Mouse (Mus musculus): ENCODE results near the gene C1galt1. TPM values are rescaled to one million over a fixed set of nuclear protein-coding genes. Genes with fewer than 3 reads are reported as not detected.

The C1galt1 gene
- total and polyA plus RNA-seq, 2 experiments = 4.7 to 29.8 TPM

- no peak for TF ChIP-seq CTCF (IDR thresholded peaks at IDR 0.05; ENCODE audit: low read depth, low read length)
- no peak for TF ChIP-seq POLR2A (IDR thresholded peaks at IDR 0.05; ENCODE audit: extremely low read depth, insufficient read depth, low read length)
- no peaks in the 10 kb centered on the region for H3K79me2 ChIP-seq (ENCODE audit: control insufficient read depth, insufficient read depth, low read length)
- H3K27ac ChIP-seq (replicated peaks; ENCODE audit: insufficient read depth, low read depth, low read length) = no peak overlapping the region
- no peaks in the 10 kb centered on the region for H3K27me3 ChIP-seq (ENCODE audit: control insufficient read depth, insufficient read depth, low read length)
- H3K4me1 ChIP-seq (ENCODE audit: control insufficient read depth, insufficient read depth, low read length) = no peaks in the 10 kb centered on the region
- H3K36me3 ChIP-seq (ENCODE audit: control insufficient read depth, insufficient read depth, low read length) = no peaks in the 10 kb centered on the region
- no peak overlapping the region for H3K9ac ChIP-seq (ENCODE audit: low read depth, low read length)
- WGBS = 65% methylated on average over 6 of the region's 6 CpGs
- DNase-seq (ENCODE audit: extremely low read depth, low read depth, low spot score) = no peak
- no peak overlapping the region for H3K4me3 ChIP-seq (ENCODE audit: insufficient read depth, low read depth, low read length)
Measured at GRCm38 (mm10) chr6:7822688-7823087, 22.0 kb upstream of the C1galt1 start.

GRCm38 (mm10) chr6:7830793-7831192, 13.8 kb upstream of the C1galt1 start:
- Histone ChIP-seq H3K9ac (ENCODE audit: low read depth, low read length) (no peak overlapping the region), H3K4me1 (ENCODE audit: control insufficient read depth, insufficient read depth, low read length) (no peaks in the 10 kb centered on the region), H3K36me3 (ENCODE audit: control insufficient read depth, insufficient read depth, low read length) (no peaks in the 10 kb centered on the region), H3K27ac (replicated peaks; ENCODE audit: insufficient read depth, low read depth, low read length) (no peak overlapping the region), H3K4me3 (ENCODE audit: insufficient read depth, low read depth, low read length) (no peak overlapping the region), H3K27me3 (ENCODE audit: control insufficient read depth, insufficient read depth, low read length) (no peaks in the 10 kb centered on the region), H3K79me2 (ENCODE audit: control insufficient read depth, insufficient read depth, low read length) (no peaks in the 10 kb centered on the region)
- DNase-seq (ENCODE audit: extremely low read depth, low read depth, low spot score) = no peak
- TF ChIP-seq POLR2A (IDR thresholded peaks at IDR 0.05; ENCODE audit: extremely low read depth, insufficient read depth, low read length) (no peak), CTCF (IDR thresholded peaks at IDR 0.05; ENCODE audit: low read depth, low read length) (no peak)
- 74% methylated on average over 8 of the region's 8 CpGs for WGBS

GRCm38 (mm10) chr6:7832564-7833175, 12.0 kb upstream of the C1galt1 start:
- no peaks in the 10 kb centered on the region for H3K79me2 ChIP-seq (ENCODE audit: control insufficient read depth, insufficient read depth, low read length)
- TF ChIP-seq POLR2A (IDR thresholded peaks at IDR 0.05; ENCODE audit: extremely low read depth, insufficient read depth, low read length) (no peak), CTCF (IDR thresholded peaks at IDR 0.05; ENCODE audit: low read depth, low read length) (no peak)
- no peaks in the 10 kb centered on the region for H3K4me1 ChIP-seq (ENCODE audit: control insufficient read depth, insufficient read depth, low read length)

GRCm38 (mm10) chr6:7843726-7844411, 773 bp upstream of the C1galt1 start:
- H3K9ac ChIP-seq (ENCODE audit: low read depth, low read length) = no peak overlapping the region
- H3K27me3 ChIP-seq (ENCODE audit: control insufficient read depth, insufficient read depth, low read length) = no peaks in the 10 kb centered on the region
- H3K36me3 ChIP-seq (ENCODE audit: control insufficient read depth, insufficient read depth, low read length) = no peaks in the 10 kb centered on the region
- H3K4me1 ChIP-seq (ENCODE audit: control insufficient read depth, insufficient read depth, low read length) = peaks cover 15% of the 10 kb centered on the region
- TF ChIP-seq CTCF (IDR thresholded peaks at IDR 0.05; ENCODE audit: low read depth, low read length) (no peak), POLR2A (IDR thresholded peaks at IDR 0.05; ENCODE audit: extremely low read depth, insufficient read depth, low read length) (no peak)
- DNase-seq (ENCODE audit: extremely low read depth, low read depth, low spot score) = no peak
- H3K4me3 ChIP-seq (ENCODE audit: insufficient read depth, low read depth, low read length) = peak overlapping the region; percentile 94; the same call in 1 of the 2 replicates
- 65% methylated on average over 10 of the region's 10 CpGs for WGBS
- peaks cover 15% of the 10 kb centered on the region; the same call in 1 of the 2 replicates for H3K79me2 ChIP-seq (ENCODE audit: control insufficient read depth, insufficient read depth, low read length)
- H3K27ac ChIP-seq (replicated peaks; ENCODE audit: insufficient read depth, low read depth, low read length) = no peak overlapping the region

More at GRCm38 (mm10) chr6:7832564-7833175, 12.0 kb upstream of the C1galt1 start:
- no peak for DNase-seq (ENCODE audit: extremely low read depth, low read depth, low spot score)
- H3K27ac ChIP-seq (replicated peaks; ENCODE audit: insufficient read depth, low read depth, low read length) = no peak overlapping the region
- WGBS = 65% methylated on average over 6 of the region's 6 CpGs
- H3K36me3 ChIP-seq (ENCODE audit: control insufficient read depth, insufficient read depth, low read length) = no peaks in the 10 kb centered on the region
- H3K4me3 ChIP-seq (ENCODE audit: insufficient read depth, low read depth, low read length) = no peak overlapping the region
- no peak overlapping the region for H3K9ac ChIP-seq (ENCODE audit: low read depth, low read length)
- H3K27me3 ChIP-seq (ENCODE audit: control insufficient read depth, insufficient read depth, low read length) = no peaks in the 10 kb centered on the region

GRCm38 (mm10) chr6:7844412-7844801, 235 bp upstream of the C1galt1 start:
- peaks cover 17% of the 10 kb centered on the region; the same call in 1 of the 2 replicates for H3K79me2 ChIP-seq (ENCODE audit: control insufficient read depth, insufficient read depth, low read length)
- peak overlapping the region; percentile 94; the same call in 1 of the 2 replicates for H3K4me3 ChIP-seq (ENCODE audit: insufficient read depth, low read depth, low read length)
- H3K9ac ChIP-seq (ENCODE audit: low read depth, low read length) = no peak overlapping the region
- 2% methylated on average over 33 of the region's 33 CpGs for WGBS
- TF ChIP-seq POLR2A (IDR thresholded peaks at IDR 0.05; ENCODE audit: extremely low read depth, insufficient read depth, low read length) = no peak
- TF ChIP-seq CTCF (IDR thresholded peaks at IDR 0.05; ENCODE audit: low read depth, low read length) = peak; percentile 45
- H3K27ac ChIP-seq (replicated peaks; ENCODE audit: insufficient read depth, low read depth, low read length) = no peak overlapping the region
- no peaks in the 10 kb centered on the region for H3K36me3 ChIP-seq (ENCODE audit: control insufficient read depth, insufficient read depth, low read length)
- DNase-seq (ENCODE audit: extremely low read depth, low read depth, low spot score) = peak; percentile 83
- peaks cover 16% of the 10 kb centered on the region for H3K4me1 ChIP-seq (ENCODE audit: control insufficient read depth, insufficient read depth, low read length)
- H3K27me3 ChIP-seq (ENCODE audit: control insufficient read depth, insufficient read depth, low read length) = no peaks in the 10 kb centered on the region

- peak; percentile 76 for DNase-seq (ENCODE audit: extremely low read depth, low read depth, low spot score)
Measured at GRCm38 (mm10) chr6:7845680-7846017, 1.0 kb downstream of the C1galt1 start.

More at GRCm38 (mm10) chr6:7845680-7846017, 1.0 kb downstream of the C1galt1 start:
- TF ChIP-seq POLR2A (IDR thresholded peaks at IDR 0.05; ENCODE audit: extremely low read depth, insufficient read depth, low read length) (no peak), CTCF (IDR thresholded peaks at IDR 0.05; ENCODE audit: low read depth, low read length) (no peak)
- WGBS = under 1% methylated on average over 6 of the region's 6 CpGs
- no peak overlapping the region for H3K27ac ChIP-seq (replicated peaks; ENCODE audit: insufficient read depth, low read depth, low read length)
- peaks cover 22% of the 10 kb centered on the region for H3K79me2 ChIP-seq (ENCODE audit: control insufficient read depth, insufficient read depth, low read length)
- H3K9ac ChIP-seq (ENCODE audit: low read depth, low read length) = peak overlapping the region; percentile 43; the same call in 1 of the 2 replicates
- peak overlapping the region; percentile 94; the same call in 1 of the 2 replicates for H3K4me3 ChIP-seq (ENCODE audit: insufficient read depth, low read depth, low read length)
- peaks cover 22% of the 10 kb centered on the region for H3K4me1 ChIP-seq (ENCODE audit: control insufficient read depth, insufficient read depth, low read length)
- no peaks in the 10 kb centered on the region for H3K36me3 ChIP-seq (ENCODE audit: control insufficient read depth, insufficient read depth, low read length)
- no peaks in the 10 kb centered on the region for H3K27me3 ChIP-seq (ENCODE audit: control insufficient read depth, insufficient read depth, low read length)
